Mouse (Mus musculus) embryonic facial prominence, embryonic 14.5 days (tissue): ENCODE measurements around the gene Bfar. TPM values are rescaled to one million over a fixed set of nuclear protein-coding genes. Genes with fewer than 3 reads are reported as not detected.
"Not testable (repeated sequence)": the region's sequence is repeated elsewhere in the genome, so short reads cannot be mapped to it uniquely, and the experiment has no call there.

ENCODE experiments used
- ATAC-seq: fragments of 200-750 bp; cut with Nextera tagmentation; 2 replicates; pipeline ENCODE4 v1.8.0; 2017; ENCODE audit warnings: low read depth, moderate number of reproducible peaks, moderate TSS enrichment
- DNase-seq: peaks from one replicate; pipeline ENCODE4 v3.0.0-alpha.2; 2015; ENCODE audit warnings: low spot score
- H3K27ac ChIP-seq: fragments of 300-500 bp; sonication (generic); replicated peaks from 2 replicates; pipeline ENCODE4 v1.5.1; 2014; ENCODE audit warnings: low read depth, mild to moderate bottlenecking, low read length, moderate library complexity
- H3K27me3 ChIP-seq: fragments of 300-500 bp; sonication (generic); replicated peaks from 2 replicates; pipeline ENCODE4 v1.6.1; 2014; ENCODE audit warnings: low read length; ENCODE audit not compliant: control insufficient read depth, insufficient read depth
- H3K36me3 ChIP-seq: fragments of 300-500 bp; sonication (generic); 2 replicates; pipeline ENCODE4 v1.6.1; 2014; ENCODE audit warnings: low read length, mixed read lengths; ENCODE audit not compliant: control insufficient read depth, insufficient read depth
- H3K4me1 ChIP-seq: fragments of 300-500 bp; sonication (generic); 2 replicates; pipeline ENCODE4 v1.6.1; 2014; ENCODE audit warnings: antibody characterized with exemption, low read length; ENCODE audit not compliant: control insufficient read depth, insufficient read depth
- H3K4me2 ChIP-seq: fragments of 300-500 bp; sonication (generic); 2 replicates; pipeline ENCODE4 v1.6.1; 2014; ENCODE audit warnings: low read depth, mild to moderate bottlenecking, low read length, moderate library complexity, mixed read lengths
- H3K4me3 ChIP-seq: fragments of 300-500 bp; sonication (generic); 2 replicates; pipeline ENCODE4 v1.5.1; 2014; ENCODE audit warnings: low read depth, mild to moderate bottlenecking, low read length
- H3K9ac ChIP-seq: fragments of 300-500 bp; sonication (generic); 2 replicates; pipeline ENCODE4 v1.6.1; 2014; ENCODE audit warnings: low read depth, mild to moderate bottlenecking, low read length, moderate library complexity, mixed read lengths
- H3K9me3 ChIP-seq: fragments of 300-500 bp; sonication (generic); 2 replicates; pipeline ENCODE4 v1.6.1; 2016; ENCODE audit warnings: low read length; ENCODE audit not compliant: control insufficient read depth
- WGBS: fragments of 180-500 bp; shearing (Covaris S2); extraction: QIAGEN DNeasy Blood & Tissue Kit; methylation state at CpG from one replicate; pipeline ENCODE4 v1.1.7; 2014; 5-methylcytosine and 5-hydroxymethylcytosine counted together
- polyA plus RNA-seq: library from polyadenylated mRNA; unstranded; fragments of >200 nt; fragmentation: Nextera tagmentation; extraction: Ambion mirVana; gene quantifications from 2 replicates; pipeline ENCODE4 v1.2.1, GENCODE M21; 2014

Bfar gene
- polyA plus RNA-seq, 1 experiment from 2014 or later: 46.5 TPM

DNA sequence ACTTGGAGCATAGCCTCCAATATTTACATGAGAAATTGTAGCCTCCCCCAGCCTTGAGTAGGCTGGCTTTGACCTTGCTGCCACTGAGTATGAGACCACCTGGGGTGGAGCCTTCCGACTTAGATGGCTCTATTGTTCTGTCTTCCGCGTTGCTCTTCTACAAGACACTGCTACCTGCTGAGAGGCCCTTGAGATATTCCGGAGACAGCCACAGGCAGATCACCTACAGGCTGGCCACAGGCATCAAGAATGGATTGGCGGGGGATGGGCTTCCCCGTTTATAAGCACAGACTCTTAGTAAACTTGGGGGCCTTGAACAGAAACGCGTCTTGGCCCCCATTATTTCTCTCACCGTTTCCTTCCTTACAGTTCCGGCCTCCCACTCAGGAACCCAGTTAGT lies 77.2 kb downstream of the Bfar start:
- not testable (repeated sequence) for DNase-seq, H3K9me3 ChIP-seq, ATAC-seq, H3K27ac ChIP-seq, H3K27me3 ChIP-seq, H3K4me2 ChIP-seq, H3K36me3 ChIP-seq, H3K9ac ChIP-seq, H3K4me1 ChIP-seq, H3K4me3 ChIP-seq
- 17% methylated on average over 10 of the region's 10 CpGs for WGBS

DNA sequence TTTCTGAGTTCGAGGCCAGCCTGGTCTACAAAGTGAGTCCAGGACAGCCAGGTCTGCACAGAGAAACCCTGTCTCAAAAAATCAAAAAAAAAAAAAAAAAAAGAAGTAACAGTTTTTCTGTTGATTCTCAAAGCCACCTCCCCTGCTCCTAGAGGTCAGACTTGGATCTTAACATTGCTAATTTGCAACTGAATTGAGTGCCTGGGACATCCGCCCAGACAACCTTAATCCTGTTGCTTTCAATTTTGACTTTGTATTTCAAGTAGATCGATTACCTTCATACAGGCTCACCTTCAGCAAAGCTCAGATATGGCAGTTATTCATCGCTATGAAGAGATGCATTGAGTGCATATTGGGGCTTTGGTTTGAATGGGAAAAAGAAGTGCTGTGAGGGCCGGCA lies 77.6 kb downstream of the Bfar start:
- no peaks in the 10 kb centered on the region for H3K36me3 ChIP-seq
- no peak overlapping the region for H3K27ac ChIP-seq
- no peak overlapping the region for H3K4me3 ChIP-seq
- H3K9ac ChIP-seq: no peak overlapping the region
- no peaks in the 10 kb centered on the region for H3K27me3 ChIP-seq
- DNase-seq: no peak
- H3K4me2 ChIP-seq: no peak overlapping the region
- no peaks in the 10 kb centered on the region for H3K9me3 ChIP-seq
- ATAC-seq: no peak
- WGBS: 48% methylated on average over 5 of the region's 5 CpGs
- H3K4me1 ChIP-seq: no peaks in the 10 kb centered on the region

DNA sequence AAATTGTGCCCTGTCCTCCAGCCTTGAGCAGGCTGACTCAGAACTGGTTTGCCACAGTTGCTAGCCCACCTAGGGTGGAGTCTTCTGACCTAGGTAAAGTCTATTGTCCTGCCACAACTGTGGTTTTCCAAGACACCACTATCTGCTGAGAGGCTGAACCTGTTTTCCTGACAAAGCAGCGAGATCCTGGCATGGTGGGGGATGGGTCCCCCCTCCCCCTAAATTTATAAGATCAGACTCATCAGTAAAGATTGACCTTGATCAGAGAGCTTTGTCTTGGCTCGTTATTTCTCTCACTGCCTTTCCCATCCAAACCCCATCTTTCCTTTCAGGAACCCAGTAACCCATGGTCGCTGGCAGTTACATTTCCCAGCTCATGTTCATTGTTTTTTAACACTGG lies 78.3 kb downstream of the Bfar start:
- 52% methylated on average over 3 of the region's 3 CpGs for WGBS
- no peak for DNase-seq

DNA sequence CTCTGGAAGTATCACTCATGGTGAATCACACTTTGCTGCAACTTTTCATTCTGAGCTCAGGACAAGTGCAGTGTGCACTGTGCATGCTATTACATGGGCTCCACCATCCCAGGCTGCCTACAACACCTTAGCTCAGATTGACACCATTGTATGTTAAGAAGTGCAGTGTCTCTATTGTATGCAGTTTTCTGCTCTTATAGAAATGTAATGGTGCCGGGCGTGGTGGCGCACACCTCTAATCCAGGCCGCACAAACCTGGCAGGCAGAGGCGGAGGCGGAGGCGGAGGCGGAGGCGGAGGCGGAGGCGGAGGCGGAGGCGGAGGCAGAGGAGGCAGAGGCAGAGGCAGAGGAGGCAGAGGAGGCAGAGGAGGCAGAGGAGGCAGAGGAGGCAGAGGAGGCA lies 79.0 kb downstream of the Bfar start:
- 95% methylated on average over 13 of the region's 13 CpGs for WGBS
- no peak for ATAC-seq

More for the DNA sequence above, 78.3 kb downstream of the Bfar start:
- Histone ChIP-seq H3K4me2 (no peak overlapping the region), H3K9ac (no peak overlapping the region), H3K4me1 (no peaks in the 10 kb centered on the region), H3K4me3 (no peak overlapping the region), H3K27ac (no peak overlapping the region), H3K36me3 (no peaks in the 10 kb centered on the region), H3K27me3 (no peaks in the 10 kb centered on the region), H3K9me3 (no peaks in the 10 kb centered on the region)
- ATAC-seq: no peak

More for the DNA sequence above, 79.0 kb downstream of the Bfar start:
- no peak for DNase-seq
- Histone ChIP-seq H3K27ac (no peak overlapping the region), H3K27me3 (no peaks in the 10 kb centered on the region), H3K9me3 (no peaks in the 10 kb centered on the region), H3K4me3 (no peak overlapping the region), H3K4me2 (no peak overlapping the region), H3K4me1 (no peaks in the 10 kb centered on the region), H3K9ac (no peak overlapping the region), H3K36me3 (no peaks in the 10 kb centered on the region)

Other genes with a start within 250 kb of the Bfar start
- gene Parn, start 3.7 kb upstream of the Bfar start, polyA plus RNA-seq: 32.1 and 41.3 TPM in 2 replicates
- gene 3110001I22Rik, start 71 bp downstream of the Bfar start, polyA plus RNA-seq: 4.9 and 5.4 TPM in 2 replicates
- gene Pla2g10, start 59.1 kb downstream of the Bfar start, polyA plus RNA-seq: 0.16 and 0.46 TPM in 2 replicates
- 43.3 and 46.9 TPM in 2 replicates for gene Rrn3, start 108.8 kb downstream of the Bfar start, polyA plus RNA-seq
- gene Ntan1, start 147.0 kb downstream of the Bfar start, polyA plus RNA-seq: 176 and 178 TPM in 2 replicates
- gene Pdxdc1, start 231.3 kb downstream of the Bfar start, polyA plus RNA-seq: 100 and 116 TPM in 2 replicates
- 5.7 and 6.2 TPM in 2 replicates for gene Mpv17l, start 231.3 kb downstream of the Bfar start, polyA plus RNA-seq